Comparison of ENCODE assay signal across 13 mouse cellular contexts in genomic region chr11:98623981-98624380, GRCm38 (mm10). TPM values are rescaled to one million over a fixed set of nuclear protein-coding genes. Genes with fewer than 3 reads are reported as not detected.
"Had no signal": no experiment of that assay in that cellular context is flagged by ENCODE, and none has a peak within 500 bp of the region (broad histone marks: within the 10 kb centered on the region; RNA-seq: fewer than 3 reads in every experiment).

No protein-coding gene starts in this region.

RNA-seq across cellular contexts. Expression of gene Gm12355, which starts 1.5 kb away (rescaled TPM):
- total RNA-seq: neutrophil, adult 5-6 weeks had no signal
- polyA plus RNA-seq: small intestine, adult 2 months; spleen, adult 2 months; thymus, adult 2 months had no signal

RNA-seq across cellular contexts. Expression of gene Gsdma3, which starts 2.2 kb away (rescaled TPM):
- total RNA-seq: neutrophil, adult 5-6 weeks had no signal
- polyA plus RNA-seq: neural tube, embryonic 14.5 days; neural tube, embryonic 15.5 days; small intestine, adult 2 months; spleen, adult 2 months; stomach, embryonic 14.5 days; stomach, embryonic 15.5 days; stomach, embryonic 16.5 days; stomach, postnatal 0 days; urinary bladder, adult 2 months had no signal

RNA-seq across cellular contexts. Expression of gene Gsdma2, which starts 22.6 kb away (rescaled TPM):
- total RNA-seq: neutrophil, adult 5-6 weeks had no signal
- polyA plus RNA-seq: neural tube, embryonic 14.5 days; spleen, adult 2 months; stomach, embryonic 14.5 days; urinary bladder, adult 2 months had no signal

RNA-seq across cellular contexts. Expression of gene Lrrc3c, which starts 25.9 kb away (rescaled TPM):
- total RNA-seq: neutrophil, adult 5-6 weeks had no signal
- polyA plus RNA-seq: neural tube, embryonic 14.5 days; neural tube, embryonic 15.5 days; small intestine, adult 2 months; spleen, adult 2 months; stomach, embryonic 14.5 days; stomach, embryonic 15.5 days; stomach, embryonic 16.5 days; stomach, postnatal 0 days; testis, adult 2 months; thymus, adult 2 months; thymus, postnatal 0 days; urinary bladder, adult 2 months had no signal
